Mouse (Mus musculus) urinary bladder, postnatal 14 days (tissue): Measurements from ENCODE around the gene Disp1.

Experiments used
- DNase-seq: peaks from one replicate; pipeline ENCODE4 v3.0.0; 2021; ENCODE audit warnings: low spot score

The Disp1 gene

DNA sequence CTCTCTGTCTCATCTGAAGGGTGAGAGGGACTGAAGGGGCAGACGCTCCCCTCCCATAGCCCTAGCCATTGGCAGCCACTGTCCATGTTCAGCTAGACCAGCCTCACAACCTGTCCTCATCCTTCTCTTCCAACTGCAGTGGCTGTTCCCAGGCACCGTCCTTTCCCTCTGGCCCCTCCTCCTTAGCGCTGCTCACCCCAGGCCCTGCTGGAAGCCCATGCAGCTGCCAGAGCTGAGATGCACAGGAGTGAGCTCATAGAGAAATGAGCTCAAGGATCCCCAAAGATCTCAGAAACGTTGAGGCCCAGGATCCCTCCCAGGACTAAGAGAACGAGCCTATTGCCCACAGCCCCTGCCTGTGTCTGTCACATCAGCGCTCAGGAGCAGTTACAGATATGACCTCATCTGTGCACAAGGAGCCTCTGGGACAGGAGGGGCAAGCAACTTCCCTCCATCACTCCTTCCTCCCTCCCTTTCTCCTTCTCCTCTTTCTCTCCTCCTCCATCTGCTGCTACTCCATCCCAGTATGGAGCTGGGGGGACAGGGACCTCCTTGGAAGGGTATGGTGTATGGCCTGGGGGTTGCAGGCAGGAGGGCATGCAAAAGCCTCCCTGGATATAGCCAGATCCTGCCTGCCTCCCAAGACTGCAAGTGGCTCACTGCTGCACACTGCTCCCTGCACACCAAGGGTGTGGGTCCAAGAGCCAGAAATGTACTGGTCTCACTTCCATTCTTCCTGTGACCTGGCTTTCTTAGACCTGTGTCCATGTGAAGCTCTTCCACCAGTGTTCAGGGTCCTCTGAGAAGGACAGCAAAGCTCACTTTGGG, 181.2 kb downstream of the Disp1 start:
- DNase-seq = no peak

- no peak for DNase-seq
Observed at GRCm38 (mm10) chr1:183039404-183039803, 181.9 kb downstream of the Disp1 start.
